Mouse (Mus musculus) activated CD4-positive, CD25-positive, alpha-beta regulatory T cell (primary cell): Measurements from ENCODE around the gene Med11. TPM values are rescaled to one million over a fixed set of nuclear protein-coding genes. Genes with fewer than 3 reads are reported as not detected.

Experiments
- polyA plus RNA-seq, 2 experiments: library from polyadenylated mRNA; unstranded; fragments of 100-300 nt; shearing (Covaris generic); gene quantifications; one replicate each; pipeline ENCODE4 v1.2.1; 2017

The Med11 gene
- polyA plus RNA-seq = 10 to 100 TPM; 74.9 to 86.6 TPM

DNA sequence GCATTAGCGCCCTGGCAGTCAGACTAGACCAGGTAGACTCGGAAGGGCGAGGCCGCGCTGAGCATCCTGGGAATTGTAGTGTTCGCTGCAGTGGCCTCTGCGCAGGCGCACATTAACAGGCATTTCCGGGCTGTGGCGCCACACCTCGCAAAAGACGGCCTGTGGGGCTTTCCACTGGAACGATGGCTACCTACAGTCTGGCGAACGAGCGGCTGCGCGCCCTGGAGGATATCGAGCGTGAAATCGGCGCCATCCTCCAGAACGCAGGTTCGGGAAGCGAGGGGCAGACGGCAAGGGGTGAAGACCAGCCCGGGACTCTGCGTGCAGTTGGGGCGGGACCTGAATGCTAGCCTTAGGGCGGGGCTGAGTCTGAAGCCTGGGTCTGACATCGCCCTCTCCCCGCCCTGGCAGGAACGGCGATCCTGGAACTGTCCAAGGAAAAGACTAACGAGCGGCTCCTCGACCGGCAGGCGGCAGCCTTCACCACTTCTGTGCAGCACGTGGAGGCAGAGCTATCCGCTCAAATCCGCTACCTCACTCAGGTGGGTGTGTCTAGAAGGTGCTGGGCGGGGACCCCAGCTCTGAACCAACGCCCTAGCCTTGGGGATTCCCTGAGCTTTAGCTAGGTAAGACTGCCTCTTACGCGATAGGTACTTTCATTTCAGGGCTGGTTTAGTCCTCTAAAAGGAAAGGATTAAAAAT lies at the start of gene Med11:
TSS of gene Med11 (plus strand) at position 123 of the 702 bp plus-strand sequence.

DNA sequence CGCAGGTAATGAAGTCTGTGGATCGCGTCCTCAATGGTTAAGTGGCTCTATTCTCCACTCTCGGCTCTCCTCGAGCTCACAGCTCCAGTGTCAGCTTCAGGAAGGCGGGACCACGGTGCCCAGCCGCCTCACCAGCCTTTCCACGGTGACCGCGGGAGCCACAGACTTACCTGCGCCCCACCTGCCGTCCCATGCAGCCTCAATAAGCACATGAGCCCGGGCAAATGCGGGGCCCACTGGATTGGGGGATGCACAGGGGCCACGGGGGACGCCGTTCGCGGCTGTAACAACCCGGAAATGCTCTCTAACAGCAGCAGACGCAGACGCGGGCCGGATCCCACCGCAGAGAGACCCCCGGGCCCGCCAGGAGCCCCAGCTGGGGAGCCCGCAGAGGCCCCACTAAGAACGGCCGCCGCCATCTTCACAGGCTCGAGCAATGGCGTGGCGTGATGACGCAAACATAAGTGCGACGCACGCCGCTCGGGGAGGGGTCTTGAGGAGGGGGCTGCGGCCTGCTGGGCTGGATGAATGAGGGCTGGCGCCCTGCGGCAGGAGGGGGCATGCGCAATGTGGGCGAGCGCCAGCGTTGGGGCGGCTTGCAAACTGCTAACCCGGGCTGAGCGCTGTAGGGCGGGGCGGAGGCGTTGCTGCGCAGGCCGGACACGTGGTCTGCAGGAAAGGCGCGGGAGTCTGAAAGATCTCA lies 42.0 kb upstream of the Med11 start, which contains the start of gene Pelp1:
TSS of gene Pelp1 (minus strand) at position 438 of the 703 bp plus-strand sequence.

GRCm38 (mm10) chr11:70432048-70432894 lies 19.4 kb upstream of the Med11 start, which contains the start of gene Arrb2:
Arrb2 (plus strand) TSS chr11:70432635.

DNA sequence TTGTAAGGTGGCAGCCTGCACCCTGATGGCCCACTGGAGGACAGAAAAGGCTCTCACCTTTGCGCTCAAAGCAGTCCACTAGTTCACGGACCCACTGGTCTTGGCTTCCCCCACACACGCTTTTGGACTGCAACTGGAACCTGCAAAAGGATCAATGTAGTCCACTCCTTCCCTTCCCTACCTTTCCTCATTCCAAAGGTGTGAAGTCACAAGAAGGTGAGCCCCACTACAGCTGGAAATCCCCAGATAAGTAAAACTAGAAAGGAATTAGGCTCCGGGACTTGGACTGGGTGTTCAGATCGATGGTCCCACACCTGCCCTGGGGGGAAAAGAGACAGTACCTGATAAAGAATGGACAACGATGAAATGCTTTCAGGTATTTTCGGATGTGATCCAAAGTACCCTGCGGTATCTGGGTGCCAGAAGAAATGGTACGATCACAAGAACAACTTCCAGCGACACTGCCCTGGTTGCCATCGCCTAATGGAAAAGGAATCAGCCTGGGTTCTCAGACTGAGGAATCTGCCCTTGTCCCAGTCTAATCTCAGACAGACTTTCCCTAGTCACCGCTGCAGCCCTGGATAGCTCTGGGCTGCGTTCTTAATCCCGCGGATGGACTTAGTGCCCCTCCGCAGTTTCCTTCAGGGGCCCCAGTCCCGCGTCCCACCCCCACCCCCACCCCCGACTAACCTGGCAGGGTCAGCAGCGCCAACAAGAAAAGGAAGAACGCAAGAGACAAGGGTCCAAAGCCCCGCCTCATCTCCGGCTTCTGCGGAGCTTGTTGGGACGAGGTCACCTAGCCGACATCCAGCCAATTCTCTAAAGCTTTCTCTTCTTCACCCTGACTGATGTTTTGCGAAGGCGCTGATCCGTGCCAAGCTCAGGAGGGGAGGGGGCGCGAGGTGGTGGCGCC lies 7.2 kb downstream of the Med11 start, which contains the start of gene Zmynd15:
TSS of gene Zmynd15 (plus strand) at position 746 of the 913 bp plus-strand sequence.

DNA sequence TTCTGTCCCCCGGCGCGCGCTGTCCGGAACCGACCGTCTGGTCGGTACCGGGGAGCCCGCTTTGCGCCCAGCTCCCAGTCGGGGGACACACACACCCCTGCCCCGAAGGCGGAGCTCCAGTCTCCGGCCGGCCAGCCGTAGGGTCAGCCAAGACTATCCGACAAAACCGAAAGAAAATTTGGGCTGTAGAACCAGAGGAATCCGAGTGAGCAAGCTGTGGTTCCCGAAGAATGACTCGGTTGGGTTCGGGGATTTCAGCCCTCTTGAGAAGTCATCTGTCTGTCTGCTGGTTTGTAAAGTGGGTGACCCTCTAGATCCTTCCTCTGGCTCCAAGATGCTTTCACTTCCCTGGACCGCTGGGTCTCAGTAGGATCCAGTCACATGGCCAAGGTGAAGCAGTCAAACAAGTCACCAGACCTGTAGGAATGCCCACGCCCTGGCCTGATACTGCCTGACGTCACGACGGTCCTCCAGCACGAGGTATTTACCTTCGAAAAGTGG lies 7.9 kb downstream of the Med11 start, which contains the start of gene Cxcl16:
TSS of gene Cxcl16 (minus strand) at position 384 of the 501 bp plus-strand sequence.

Other genes starting within 250 kb of the Med11 start
- gene Slc16a11, start 239.2 kb upstream of the Med11 start, polyA plus RNA-seq = under 1 TPM; 0.21 to 0.60 TPM
- gene Slc16a13, start 230.9 kb upstream of the Med11 start, polyA plus RNA-seq = 1 to 10 TPM; 2.8 to 3.6 TPM
- gene Bcl6b, start 222.1 kb upstream of the Med11 start, polyA plus RNA-seq = not detected
- gene 0610010K14Rik, start 214.0 kb upstream of the Med11 start, polyA plus RNA-seq = 100 to 1,000 TPM; 171 to 200 TPM
- 1 to 10 TPM; 5.1 to 5.8 TPM for gene Gm21988, start 212.1 kb upstream of the Med11 start, polyA plus RNA-seq
- gene Rnasek, start 212.1 kb upstream of the Med11 start, polyA plus RNA-seq = 100 to 1,000 TPM; 279 to 287 TPM
- not detected for gene Alox12, start 196.6 kb upstream of the Med11 start, polyA plus RNA-seq
- under 1 TPM in 1 of 2 experiments, not detected in 1; 0.26 TPM for gene Alox12e, start 129.3 kb upstream of the Med11 start, polyA plus RNA-seq
- 1 to 10 TPM in 1 of 2 experiments, under 1 TPM in 1; 0.67 to 2.4 TPM for gene Alox15, start 99.9 kb upstream of the Med11 start, polyA plus RNA-seq
- 10 to 100 TPM in 1 of 2 experiments, 1 to 10 TPM in 1; 8.7 to 12.7 TPM for gene Pelp1, start 41.9 kb upstream of the Med11 start, polyA plus RNA-seq
- gene Arrb2, start 19.3 kb upstream of the Med11 start, polyA plus RNA-seq = 100 to 1,000 TPM; 315 to 338 TPM
- not detected for gene Zmynd15, start 7.5 kb downstream of the Med11 start, polyA plus RNA-seq
- gene Cxcl16, start 8.1 kb downstream of the Med11 start, polyA plus RNA-seq = 1 to 10 TPM in 1 of 2 experiments, under 1 TPM in 1; 0.62 to 3.5 TPM
- 1 to 10 TPM; 1.9 to 3.4 TPM for gene Tm4sf5, start 53.3 kb downstream of the Med11 start, polyA plus RNA-seq
- not detected for gene Vmo1, start 62.7 kb downstream of the Med11 start, polyA plus RNA-seq
- under 1 TPM in 1 of 2 experiments, not detected in 1; 0.52 TPM for gene Gltpd2, start 67.3 kb downstream of the Med11 start, polyA plus RNA-seq
- 100 to 1,000 TPM; 304 to 369 TPM for gene Psmb6, start 73.4 kb downstream of the Med11 start, polyA plus RNA-seq
- not detected for gene Gm40193, start 81.0 kb downstream of the Med11 start, polyA plus RNA-seq
- 1 to 10 TPM; 2.3 to 3.0 TPM for gene Pld2, start 88.1 kb downstream of the Med11 start, polyA plus RNA-seq
- gene Mink1, start 111.0 kb downstream of the Med11 start, polyA plus RNA-seq = 10 to 100 TPM; 14.6 to 17.0 TPM
- gene 4930544D05Rik, start 163.9 kb downstream of the Med11 start, polyA plus RNA-seq = under 1 TPM in 1 of 2 experiments, not detected in 1; 0.26 TPM
- 1 to 10 TPM in 1 of 2 experiments, under 1 TPM in 1; 0.88 to 1.7 TPM for gene Chrne, start 167.3 kb downstream of the Med11 start, polyA plus RNA-seq
- under 1 TPM in 1 of 2 experiments, not detected in 1; 0.90 TPM for gene Gp1ba, start 187.2 kb downstream of the Med11 start, polyA plus RNA-seq
- gene Rnf167, start 195.3 kb downstream of the Med11 start, polyA plus RNA-seq = 100 to 1,000 TPM; 284 to 341 TPM
- gene Slc25a11, start 195.6 kb downstream of the Med11 start, polyA plus RNA-seq = 100 to 1,000 TPM; 159 to 161 TPM
- 1,000 to 10,000 TPM; 4,890 to 5,701 TPM for gene Pfn1, start 202.7 kb downstream of the Med11 start, polyA plus RNA-seq
- 10 to 100 TPM; 16.2 to 18.7 TPM for gene Eno3, start 205.3 kb downstream of the Med11 start, polyA plus RNA-seq
- gene Spag7, start 217.5 kb downstream of the Med11 start, polyA plus RNA-seq = 10 to 100 TPM; 76.6 to 85.5 TPM
- gene Camta2, start 236.2 kb downstream of the Med11 start, polyA plus RNA-seq = 10 to 100 TPM; 29.8 to 41.1 TPM
- gene Inca1, start 248.2 kb downstream of the Med11 start, polyA plus RNA-seq = under 1 TPM in 1 of 2 experiments, not detected in 1; 0.27 TPM
- 1 to 10 TPM; 2.6 to 3.9 TPM for gene Kif1c, start 248.6 kb downstream of the Med11 start, polyA plus RNA-seq